Mouse (Mus musculus) forebrain, embryonic 13.5 days (tissue): ENCODE results near the gene Omp. TPM values are rescaled to one million over a fixed set of nuclear protein-coding genes. Genes with fewer than 3 reads are reported as not detected.
"Not testable (repeated sequence)": the region's sequence is repeated elsewhere in the genome, so short reads cannot be mapped to it uniquely, and the experiment has no call there.

Experiments
- ATAC-seq: fragments of 200-750 bp; cut with Nextera tagmentation; 2 replicates; pipeline ENCODE4 v1.8.0; 2017
- H3K27ac ChIP-seq: fragments of 300-500 bp; sonication (generic); 2 replicates; pipeline ENCODE4 v1.5.1; 2015; ENCODE audit warnings: inconsistent platforms, mild to moderate bottlenecking, moderate library complexity
- H3K27me3 ChIP-seq: fragments of 300-500 bp; sonication (generic); 2 replicates; pipeline ENCODE4 v1.6.1; 2015; ENCODE audit warnings: mild to moderate bottlenecking, inconsistent platforms
- H3K36me3 ChIP-seq: fragments of 300-500 bp; sonication (generic); 2 replicates; pipeline ENCODE4 v1.6.1; 2015; ENCODE audit warnings: mild to moderate bottlenecking, inconsistent platforms; ENCODE audit not compliant: poor library complexity, severe bottlenecking
- H3K4me1 ChIP-seq: fragments of 300-500 bp; sonication (generic); 2 replicates; pipeline ENCODE4 v1.6.1; 2015; ENCODE audit warnings: inconsistent platforms
- H3K4me2 ChIP-seq: fragments of 300-500 bp; sonication (generic); 2 replicates; pipeline ENCODE4 v1.6.1; 2015; ENCODE audit warnings: inconsistent platforms, mild to moderate bottlenecking, moderate library complexity
- H3K4me3 ChIP-seq: fragments of 300-500 bp; sonication (generic); 2 replicates; pipeline ENCODE4 v1.5.1; 2015; ENCODE audit warnings: mild to moderate bottlenecking, inconsistent platforms
- H3K9ac ChIP-seq: fragments of 300-500 bp; sonication (generic); 2 replicates; pipeline ENCODE4 v1.6.1; 2015; ENCODE audit warnings: mild to moderate bottlenecking, inconsistent platforms
- H3K9me3 ChIP-seq: fragments of 300-500 bp; sonication (generic); replicated peaks from 2 replicates; pipeline ENCODE4 v1.6.1; 2016; ENCODE audit warnings: inconsistent platforms
- WGBS: fragments of 180-500 bp; shearing (Covaris S2); methylation state at CpG from one replicate; pipeline ENCODE4 v1.1.7; 2015; 5-methylcytosine and 5-hydroxymethylcytosine counted together
- polyA plus RNA-seq: library from polyadenylated mRNA; unstranded; fragments of >200 nt; fragmentation: Nextera tagmentation; extraction: Ambion mirVana; gene quantifications from 2 replicates; pipeline ENCODE4 v1.2.1, GENCODE M21; 2015

Gene Omp
- 0.42 and 0.52 TPM in 2 replicates for polyA plus RNA-seq

GRCm38 (mm10) chr7:98145402-98145801 is at the start of gene Omp:
TSS of gene Omp (minus strand) at chr7:98145502.
- Histone ChIP-seq H3K9me3 (no peaks in the 10 kb centered on the region), H3K4me2 (no peak within 1 kb of the TSS), H3K4me3 (no peak within 1 kb of the TSS), H3K27me3 (no peaks in the 10 kb centered on the region), H3K9ac (no peak within 1 kb of the TSS), H3K27ac (no peak within 1 kb of the TSS; the same call in 1 of the 2 replicates), H3K36me3 (no peaks in the 10 kb centered on the region; the same call in 1 of the 2 replicates), H3K4me1 (peaks cover 40% of the 10 kb centered on the region)
- 96% methylated on average over 5 of the region's 5 CpGs for WGBS
- no peak for ATAC-seq

GRCm38 (mm10) chr7:98194026-98194792 is 48.9 kb upstream of the Omp start:
- Histone ChIP-seq H3K27me3 (peaks cover 80% of the 10 kb centered on the region), H3K9ac (peak overlapping the region; percentile 61), H3K4me2 (peak overlapping the region; percentile 90), H3K4me3 (peak overlapping the region; percentile 46), H3K9me3 (no peaks in the 10 kb centered on the region), H3K27ac (no peak overlapping the region), H3K4me1 (peaks cover 20% of the 10 kb centered on the region), H3K36me3 (no peaks in the 10 kb centered on the region)
- WGBS = 1% methylated on average over 61 of the region's 61 CpGs
- ATAC-seq = peak; percentile 67

GRCm38 (mm10) chr7:98193515-98194025 is 48.3 kb upstream of the Omp start:
- H3K27ac ChIP-seq = no peak overlapping the region
- H3K4me2 ChIP-seq = peak overlapping the region; percentile 90
- peak overlapping the region; percentile 46 for H3K4me3 ChIP-seq
- H3K9me3 ChIP-seq = no peaks in the 10 kb centered on the region
- H3K36me3 ChIP-seq = no peaks in the 10 kb centered on the region
- H3K4me1 ChIP-seq = peaks cover 20% of the 10 kb centered on the region
- peak; percentile 79 for ATAC-seq
- peaks cover 87% of the 10 kb centered on the region for H3K27me3 ChIP-seq
- WGBS = 2% methylated on average over 36 of the region's 36 CpGs
- peak overlapping the region; percentile 61 for H3K9ac ChIP-seq

- no peak overlapping the region for H3K27ac ChIP-seq
Measured at GRCm38 (mm10) chr7:98191571-98192250, 46.4 kb upstream of the Omp start.

GRCm38 (mm10) chr7:98190578-98190977 is 45.3 kb upstream of the Omp start:
- Histone ChIP-seq H3K27me3 (peaks cover 74% of the 10 kb centered on the region), H3K9me3 (no peaks in the 10 kb centered on the region), H3K36me3 (no peaks in the 10 kb centered on the region), H3K27ac (no peak overlapping the region), H3K4me3 (no peak overlapping the region), H3K9ac (no peak overlapping the region), H3K4me1 (peaks cover 38% of the 10 kb centered on the region), H3K4me2 (no peak overlapping the region)
- ATAC-seq = no peak
- WGBS = 89% methylated on average over 1 of the region's 1 CpGs

More at GRCm38 (mm10) chr7:98191571-98192250, 46.4 kb upstream of the Omp start:
- H3K4me1 ChIP-seq = peaks cover 27% of the 10 kb centered on the region
- H3K4me3 ChIP-seq = no peak overlapping the region
- WGBS = 69% methylated on average over 17 of the region's 17 CpGs
- H3K9ac ChIP-seq = no peak overlapping the region
- H3K36me3 ChIP-seq = no peaks in the 10 kb centered on the region
- H3K9me3 ChIP-seq = no peaks in the 10 kb centered on the region
- H3K4me2 ChIP-seq = no peak overlapping the region
- no peak for ATAC-seq
- peaks cover 82% of the 10 kb centered on the region for H3K27me3 ChIP-seq

- Histone ChIP-seq H3K4me2 (no peak overlapping the region), H3K9me3 (no peaks in the 10 kb centered on the region), H3K27ac (no peak overlapping the region), H3K4me1 (peaks cover 46% of the 10 kb centered on the region), H3K9ac (no peak overlapping the region), H3K4me3 (no peak overlapping the region), H3K36me3 (no peaks in the 10 kb centered on the region), H3K27me3 (peaks cover 74% of the 10 kb centered on the region)
- 47% methylated on average over 3 of the region's 3 CpGs for WGBS
- ATAC-seq = no peak
Measured at GRCm38 (mm10) chr7:98189745-98190144, 44.4 kb upstream of the Omp start.

- H3K4me3 ChIP-seq = no peak overlapping the region
- H3K4me1 ChIP-seq = peaks cover 38% of the 10 kb centered on the region
- H3K4me2 ChIP-seq = no peak overlapping the region
- peaks cover 67% of the 10 kb centered on the region for H3K27me3 ChIP-seq
- no peaks in the 10 kb centered on the region for H3K9me3 ChIP-seq
- H3K9ac ChIP-seq = no peak overlapping the region
- 82% methylated on average over 2 of the region's 2 CpGs for WGBS
- no peak overlapping the region for H3K27ac ChIP-seq
- ATAC-seq = no peak
- no peaks in the 10 kb centered on the region for H3K36me3 ChIP-seq
Measured at GRCm38 (mm10) chr7:98188680-98189079, 43.4 kb upstream of the Omp start.

GRCm38 (mm10) chr7:98188238-98188637 is 42.9 kb upstream of the Omp start:
- Histone ChIP-seq H3K4me2 (no peak overlapping the region), H3K9me3 (no peaks in the 10 kb centered on the region), H3K36me3 (no peaks in the 10 kb centered on the region), H3K9ac (no peak overlapping the region), H3K27ac (no peak overlapping the region), H3K4me3 (no peak overlapping the region), H3K27me3 (peaks cover 63% of the 10 kb centered on the region), H3K4me1 (peaks cover 33% of the 10 kb centered on the region)
- WGBS = 100% methylated on average over 2 of the region's 2 CpGs
- ATAC-seq = no peak

- peaks cover 31% of the 10 kb centered on the region for H3K4me1 ChIP-seq
- WGBS = 53% methylated on average over 3 of the region's 3 CpGs
- peaks cover 62% of the 10 kb centered on the region for H3K27me3 ChIP-seq
- H3K9ac ChIP-seq, H3K4me3 ChIP-seq, ATAC-seq, H3K36me3 ChIP-seq, H3K4me2 ChIP-seq, H3K9me3 ChIP-seq: not testable (repeated sequence)
- peak overlapping the region; percentile 59 for H3K27ac ChIP-seq
Measured at GRCm38 (mm10) chr7:98187332-98187731, 42.0 kb upstream of the Omp start.

- peaks cover 31% of the 10 kb centered on the region for H3K4me1 ChIP-seq
- ATAC-seq = peak; percentile 94
- H3K9me3 ChIP-seq = no peaks in the 10 kb centered on the region
- no peak overlapping the region for H3K27ac ChIP-seq
- H3K9ac ChIP-seq = no peak overlapping the region
- no peak overlapping the region; the same call in 1 of the 2 replicates for H3K4me2 ChIP-seq
- WGBS = 14% methylated on average over 8 of the region's 8 CpGs
- no peaks in the 10 kb centered on the region for H3K36me3 ChIP-seq
- H3K27me3 ChIP-seq = peaks cover 57% of the 10 kb centered on the region
- H3K4me3 ChIP-seq = no peak overlapping the region
Measured at GRCm38 (mm10) chr7:98186637-98187036, 41.3 kb upstream of the Omp start.

GRCm38 (mm10) chr7:98185326-98185725 is 40.0 kb upstream of the Omp start:
- Histone ChIP-seq H3K4me1 (peaks cover 31% of the 10 kb centered on the region), H3K4me3 (no peak overlapping the region), H3K36me3 (no peaks in the 10 kb centered on the region), H3K9ac (no peak overlapping the region), H3K9me3 (no peaks in the 10 kb centered on the region), H3K27ac (0 out of 2 replicates have a peak overlapping the region, but pooled peaks have one; percentile 41), H3K27me3 (peaks cover 55% of the 10 kb centered on the region), H3K4me2 (no peak overlapping the region)
- ATAC-seq = no peak
- WGBS = 64% methylated on average over 6 of the region's 6 CpGs
